Mouse (Mus musculus) spleen, adult 18-20 months (tissue): ENCODE measurements around the gene C1qb.
A peak's percentile ranks its signal among the peaks of the same experiment; 100 is the strongest.

Experiments used
- DNase-seq, 2 experiments: peaks; one replicate each; pipeline ENCODE4 v3.0.0; 2022; ENCODE audit warnings: mixed read lengths in 2 of 2

C1qb gene

GRCm38 (mm10) chr4:136886101-136886500, at the start of gene C1qb:
Gene C1qb (minus strand): TSS chr4:136886187.
- no peak for DNase-seq

DNA sequence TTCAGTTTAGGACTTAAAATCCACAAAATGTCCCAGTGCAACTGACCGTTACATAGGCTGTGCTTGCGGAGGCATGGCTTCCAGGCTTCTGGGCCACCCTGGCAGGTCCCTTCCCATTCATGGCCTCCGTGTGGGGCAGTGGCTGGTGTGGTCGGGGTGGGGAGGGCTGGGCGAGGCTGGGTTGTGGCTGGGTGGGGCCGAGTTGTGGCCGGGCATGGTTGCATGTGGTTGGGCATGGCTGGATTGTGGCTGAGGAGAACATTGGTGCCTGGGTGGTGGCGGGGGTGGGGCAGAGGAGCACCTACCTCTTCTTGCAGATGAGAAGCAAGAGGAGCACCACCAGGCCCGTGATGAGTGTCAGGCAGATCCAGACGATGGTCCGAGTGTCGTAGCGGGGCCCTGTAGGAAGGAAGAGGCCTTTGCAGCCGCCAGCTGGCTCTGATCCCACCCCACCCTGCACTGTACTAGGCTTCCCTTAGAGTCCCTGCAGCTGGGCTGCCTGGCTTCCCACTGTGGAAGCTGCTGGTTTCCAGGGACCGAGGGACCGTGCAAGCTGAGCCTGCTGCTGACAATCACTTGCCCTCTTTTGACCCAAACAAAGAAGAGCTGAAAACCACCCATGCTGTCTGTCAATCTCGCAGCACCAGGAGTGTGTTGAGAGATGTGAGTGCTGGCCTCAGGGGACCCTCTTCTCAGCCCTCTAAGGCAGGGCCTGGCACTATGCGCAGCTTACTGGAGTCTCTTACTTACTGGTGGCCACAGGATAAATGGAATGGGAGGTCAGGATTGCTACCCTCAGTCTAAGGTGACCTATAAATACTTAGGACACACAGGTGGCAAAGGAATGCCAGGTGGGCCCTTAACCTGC, 49.0 kb upstream of the C1qb start:
- no peak for DNase-seq

- DNase-seq, result no peak
These were observed 44.5 kb upstream of the C1qb start for GRCm38 (mm10) chr4:136930474-136930873.

GRCm38 (mm10) chr4:136928928-136929327, 42.9 kb upstream of the C1qb start:
- no peak for DNase-seq

DNA sequence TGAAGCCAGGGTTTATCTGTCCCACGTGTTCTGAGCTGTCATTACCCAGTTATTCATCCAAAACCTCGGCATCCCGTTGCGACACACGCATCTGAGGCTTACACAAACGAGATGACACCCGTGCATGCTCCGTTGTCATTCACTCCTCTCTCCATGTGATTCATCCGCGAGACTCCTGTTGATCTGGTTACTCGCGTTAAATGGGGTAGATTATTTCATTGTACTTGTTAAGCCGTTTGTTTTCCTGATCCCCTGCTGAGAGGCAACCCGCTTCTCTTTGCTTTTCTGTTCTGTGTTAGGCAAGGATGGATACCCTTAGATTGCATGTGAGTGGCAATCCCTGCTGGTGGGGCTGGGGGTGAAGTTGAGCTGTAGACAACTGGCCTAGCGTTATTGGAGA, 39.8 kb upstream of the C1qb start:
- DNase-seq, result no peak

DNA sequence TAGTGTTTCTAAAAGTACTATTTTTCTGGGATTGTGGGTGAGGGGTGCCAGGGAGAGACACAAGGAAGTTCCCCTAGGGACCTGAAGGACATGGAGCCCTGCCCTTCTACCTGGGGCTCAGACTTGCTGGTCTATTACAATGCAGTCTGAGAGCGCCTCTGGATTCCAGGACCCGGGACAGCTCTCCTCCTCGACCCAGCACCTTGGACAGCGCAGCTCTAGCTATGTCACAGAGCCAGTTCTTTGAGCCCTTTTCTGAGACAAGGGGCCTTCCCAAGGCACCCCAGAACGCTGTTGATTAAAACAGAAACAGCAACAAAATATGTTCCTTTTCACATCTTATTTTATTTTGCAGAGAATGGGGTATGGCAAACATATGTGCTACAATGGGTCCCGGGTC, 38.5 kb upstream of the C1qb start:
- DNase-seq, result peak in 1 of 2 experiments; percentile 18

DNA sequence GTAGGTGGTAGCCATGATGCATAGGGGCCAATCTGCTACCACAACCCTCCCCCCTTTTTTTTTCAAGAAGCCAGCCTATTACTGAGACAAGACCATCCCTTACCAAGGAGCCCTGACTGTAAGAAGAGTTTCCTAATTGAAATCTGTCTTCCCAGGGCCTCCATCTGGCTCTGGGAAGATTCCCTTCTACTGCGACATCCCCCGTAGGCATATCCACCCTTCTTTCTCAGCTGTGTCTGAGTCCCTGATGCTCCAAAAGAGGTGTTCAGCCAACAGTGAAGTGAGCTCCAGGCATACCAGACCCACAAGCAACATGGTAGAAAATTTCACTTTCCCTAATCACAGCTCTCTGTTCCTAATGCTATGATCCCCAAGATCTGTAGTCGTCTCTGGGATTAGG, 33.5 kb upstream of the C1qb start:
- DNase-seq, result no peak

GRCm38 (mm10) chr4:136918834-136919233, 32.8 kb upstream of the C1qb start:
- DNase-seq, result no peak

DNA sequence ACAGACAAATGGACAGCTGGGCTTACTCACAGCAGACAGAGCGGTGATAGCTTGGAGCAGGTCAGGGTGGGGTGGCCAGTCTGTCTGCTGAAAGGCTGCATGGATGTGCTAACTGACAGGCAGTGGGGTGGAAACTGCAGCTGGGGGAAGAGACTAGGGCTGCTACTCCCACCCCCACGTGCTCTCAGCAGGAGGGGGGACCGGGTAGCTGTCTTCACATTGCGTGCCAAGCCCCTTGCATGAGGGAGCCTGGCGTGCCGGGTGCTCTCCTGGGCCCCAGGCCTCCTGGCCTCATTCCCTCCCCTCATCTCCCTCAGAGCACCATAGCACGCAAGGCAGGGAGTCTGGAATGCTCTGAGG, 31.2 kb upstream of the C1qb start:
- DNase-seq, result no peak

DNA sequence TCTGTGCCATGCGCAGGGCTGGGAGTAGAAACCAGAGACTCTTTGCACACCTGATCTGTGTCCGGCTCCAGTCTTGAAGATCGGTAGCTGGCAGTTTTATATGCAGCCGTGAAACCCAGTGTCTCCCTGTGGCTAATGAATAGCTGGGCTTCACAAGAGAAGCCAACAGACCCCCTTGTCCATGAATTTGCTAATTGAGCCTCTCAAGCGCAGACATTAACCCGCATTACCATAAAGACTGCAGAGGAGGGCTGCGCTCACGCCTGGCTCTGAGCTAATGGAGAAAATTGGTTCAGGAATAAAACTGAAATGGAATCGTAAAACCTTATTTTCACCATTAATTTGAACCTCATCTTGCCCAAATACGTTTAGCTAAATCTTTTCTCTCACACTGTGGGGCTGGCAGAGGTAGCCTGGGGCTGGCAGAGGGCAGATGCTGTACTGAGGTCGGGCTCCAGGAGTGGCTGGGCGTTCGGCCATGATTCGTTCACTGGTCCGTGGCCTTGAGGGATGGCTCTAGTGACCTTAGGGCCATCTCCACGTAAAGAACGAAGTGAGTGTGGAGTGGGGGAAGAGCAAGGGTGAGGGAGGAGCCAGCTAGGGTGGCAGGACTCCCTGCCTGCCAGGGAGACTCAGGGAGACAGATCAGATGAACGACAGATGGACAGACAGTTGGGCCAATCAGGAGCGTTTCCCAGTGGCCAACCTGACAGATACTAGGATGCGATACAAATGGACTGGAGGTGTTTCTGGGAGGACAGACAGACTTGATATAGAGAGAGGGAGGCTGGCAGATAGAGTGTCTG, 30.6 kb upstream of the C1qb start:
- no peak for DNase-seq

DNA sequence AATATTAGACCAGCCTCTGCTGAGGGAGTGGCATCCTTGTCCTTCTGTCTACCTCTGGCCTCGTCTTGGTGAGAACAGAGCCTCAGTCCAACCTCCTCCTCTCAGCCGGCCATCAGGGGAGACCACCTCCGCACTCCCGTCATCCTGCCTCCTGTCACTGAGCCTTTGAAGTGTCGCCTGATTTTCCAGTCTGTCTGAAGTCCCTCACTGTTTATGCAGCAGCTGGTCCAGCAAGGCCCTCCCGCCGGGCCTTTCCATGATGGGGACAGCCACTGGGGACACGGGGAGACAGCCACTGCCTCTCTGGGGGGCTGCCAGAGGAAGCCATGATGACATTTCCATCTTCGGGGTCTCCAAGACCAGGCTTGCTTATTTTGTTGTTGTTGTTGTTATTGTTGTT, 26.9 kb upstream of the C1qb start:
- DNase-seq, result no peak

DNA sequence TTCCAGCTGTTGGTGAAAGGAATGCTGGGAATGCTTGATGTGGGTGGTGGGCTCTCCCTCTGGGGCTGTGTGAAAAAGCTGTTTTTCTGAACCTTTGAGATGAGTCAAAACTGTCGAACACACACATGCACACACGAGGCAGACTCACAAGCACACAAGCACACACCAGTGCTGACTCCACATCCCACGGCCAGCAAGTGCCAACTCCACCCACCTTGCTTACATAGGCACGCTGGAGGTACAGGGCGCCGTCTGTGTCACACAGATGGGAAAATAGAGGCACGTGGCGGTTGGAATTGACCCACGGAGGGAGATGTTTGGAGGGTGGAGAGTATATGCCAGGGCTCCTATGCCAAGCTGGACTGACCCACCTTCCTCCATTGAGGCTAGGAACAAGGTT, 25.8 kb upstream of the C1qb start:
- no peak for DNase-seq

DNA sequence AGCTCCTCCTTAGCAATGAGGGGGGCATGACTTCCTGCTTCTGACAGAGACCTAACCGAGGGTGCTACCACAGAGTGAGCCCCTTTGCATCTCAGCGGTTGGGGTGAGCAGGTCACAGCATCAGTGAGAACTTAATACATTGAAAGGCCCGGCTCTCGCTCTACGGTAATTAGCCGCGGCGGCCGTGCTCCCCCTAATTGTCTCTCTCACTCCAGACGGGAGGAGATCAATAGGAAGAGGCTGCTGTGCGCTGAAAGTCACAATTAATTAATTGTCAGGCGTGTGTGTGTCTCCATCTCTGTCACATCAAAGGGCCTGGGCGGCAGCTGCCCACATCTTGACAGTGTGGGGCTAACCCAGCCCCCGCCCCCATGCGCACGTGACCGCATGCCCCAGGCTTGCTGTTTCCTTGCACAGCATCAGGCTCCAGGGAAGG, 25.2 kb upstream of the C1qb start:
- DNase-seq, result no peak

DNA sequence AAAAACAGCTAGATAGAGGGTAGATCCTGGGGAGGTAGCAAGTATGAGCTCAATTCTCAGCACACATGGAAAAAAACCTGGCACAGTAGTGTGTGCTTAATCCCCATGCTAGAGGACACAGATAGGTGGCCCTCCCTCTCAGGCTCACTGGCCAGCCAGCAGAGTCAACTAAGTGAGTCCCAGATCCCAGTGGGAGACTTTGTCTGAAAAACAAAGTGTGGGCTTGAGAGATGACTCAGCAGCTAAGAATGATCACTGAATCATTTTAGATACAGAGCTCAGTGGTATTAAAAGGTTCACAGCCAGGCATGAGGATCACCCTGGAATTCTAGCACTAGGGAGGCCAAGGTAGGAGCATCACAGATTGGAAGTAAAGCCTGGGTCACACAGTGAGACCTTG, 21.8 kb upstream of the C1qb start:
- no peak for DNase-seq

- DNase-seq, result no peak
These were observed 21.0 kb upstream of the C1qb start for GRCm38 (mm10) chr4:136907033-136907432.

- no peak for DNase-seq
These were observed 19.0 kb upstream of the C1qb start for GRCm38 (mm10) chr4:136904767-136905539.

DNA sequence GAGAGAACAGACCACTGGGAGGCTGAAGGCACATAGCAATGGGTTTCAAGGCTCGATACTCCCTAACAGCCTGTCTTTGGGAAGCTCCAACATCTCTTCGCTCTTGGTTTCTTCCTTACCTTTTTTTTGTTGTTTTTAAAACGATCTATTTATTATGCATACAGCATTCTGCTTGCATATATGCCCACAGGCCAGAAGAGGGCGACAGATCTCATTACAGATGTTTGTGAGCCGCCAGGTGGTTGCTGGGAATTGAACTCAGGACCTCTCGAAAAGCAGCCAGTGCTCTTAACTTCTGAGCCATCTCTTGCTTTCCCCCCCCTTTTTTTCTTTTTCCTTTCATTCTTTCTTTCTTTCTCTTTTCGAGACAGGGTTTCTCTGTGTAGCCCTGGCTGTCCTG, 13.2 kb upstream of the C1qb start:
- no peak for DNase-seq

DNA sequence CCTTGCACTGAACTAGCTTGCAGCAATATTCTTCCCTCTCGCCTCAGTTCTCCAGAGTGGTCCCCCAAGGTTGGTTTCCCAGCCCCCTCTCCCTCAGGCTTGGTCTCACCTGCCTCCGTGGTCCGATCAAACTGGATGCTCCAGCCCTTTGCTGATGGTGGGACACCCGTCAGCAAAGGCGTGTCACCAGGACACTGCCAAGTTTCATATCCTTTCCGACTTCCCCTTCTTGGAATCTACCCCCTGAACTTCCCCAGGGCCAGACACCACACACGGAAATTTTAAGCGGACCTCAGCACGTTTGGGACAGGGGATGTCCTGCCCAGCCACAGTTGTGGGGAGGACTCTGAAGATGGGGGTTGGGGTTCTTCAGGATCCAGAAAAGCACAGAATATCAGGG, 12.7 kb upstream of the C1qb start, which contains the start of gene C1qa:
Gene C1qa (minus strand): TSS at position 167 of the 400 bp plus-strand sequence.
- no peak for DNase-seq

GRCm38 (mm10) chr4:136898084-136898598, 12.2 kb upstream of the C1qb start:
- DNase-seq, result no peak

DNA sequence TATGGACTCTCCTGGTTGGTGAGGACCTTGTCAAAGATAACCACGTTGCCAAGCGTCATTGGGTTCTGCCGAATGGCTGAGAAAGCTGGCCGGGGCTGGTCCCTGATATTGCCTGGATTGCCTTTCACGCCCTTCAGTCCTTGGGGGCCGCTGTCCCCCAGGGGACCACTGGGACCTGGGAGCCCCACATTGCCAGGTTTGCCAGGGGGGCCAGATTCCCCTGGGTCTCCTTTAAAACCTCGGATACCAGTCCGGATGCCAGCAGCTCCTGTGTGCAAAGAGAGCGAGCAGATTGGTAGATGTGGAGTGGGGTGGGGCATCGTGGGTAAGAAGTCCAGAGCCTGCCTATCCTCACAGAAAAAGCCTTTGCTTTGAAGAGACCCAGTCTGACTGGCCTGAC, 10.5 kb upstream of the C1qb start:
- DNase-seq, result no peak

DNA sequence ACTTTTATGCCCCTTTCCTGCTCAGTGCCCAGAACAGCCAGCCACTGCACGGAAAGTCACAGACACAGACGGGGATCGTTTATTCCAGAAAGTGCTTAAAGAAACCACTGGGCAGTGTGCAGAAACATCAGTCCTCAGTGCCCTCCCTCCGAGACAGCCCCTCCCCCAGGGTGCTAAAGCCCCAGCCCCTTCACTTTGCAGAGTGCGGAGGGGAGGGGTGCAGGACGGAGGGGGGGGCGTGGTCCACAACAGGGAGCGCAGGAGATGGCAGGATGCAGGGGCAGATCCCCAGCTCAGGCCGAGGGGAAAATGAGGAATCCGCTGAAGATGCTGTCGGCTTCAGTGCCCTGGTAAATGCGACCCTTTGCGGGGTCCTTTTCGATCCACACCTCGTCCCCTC, 9.9 kb upstream of the C1qb start:
- no peak for DNase-seq

GRCm38 (mm10) chr4:136894821-136895220, 8.8 kb upstream of the C1qb start:
- no peak for DNase-seq
